9 mouse cellular contexts compared by ENCODE assay signal in the genomic region with DNA sequence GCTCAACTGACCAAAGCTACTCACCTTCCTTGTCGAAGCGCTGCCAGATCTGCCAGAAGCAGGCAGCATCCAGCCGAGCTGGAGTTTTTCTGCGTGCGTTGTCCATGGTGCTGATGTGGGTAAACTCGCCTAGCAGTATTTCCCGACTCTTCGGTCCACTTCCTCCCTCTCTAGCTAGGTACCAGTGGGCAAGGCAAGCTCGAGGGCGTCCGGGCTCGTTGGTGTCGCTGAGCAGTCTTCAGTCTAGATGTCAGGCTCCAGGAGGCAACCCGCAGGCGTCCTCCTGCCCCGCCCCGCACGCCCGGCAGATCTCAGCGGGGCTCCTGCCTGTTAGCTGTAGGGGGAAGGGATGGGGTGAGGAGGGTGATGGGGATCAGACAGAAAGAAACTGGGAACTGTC. TPM values are rescaled to one million over a fixed set of nuclear protein-coding genes. Genes with fewer than 3 reads are reported as not detected.
DNase-seq lines count a peak whose midpoint lies in the region; ATAC-seq and TF ChIP-seq lines count a peak whose summit lies in the region.
"Had no signal": no experiment of that assay in that cellular context is flagged by ENCODE, and none has a peak within 500 bp of the region (broad histone marks: within the 10 kb centered on the region; RNA-seq: fewer than 3 reads in every experiment).

TSS of gene Scgn (minus strand) at position 287 of the 400 bp plus-strand sequence.

- peaks cover 56% of the 10 kb centered on the region for H3K27me3 ChIP-seq in heart, embryonic 12.5 days (replicated peaks)
- H3K27me3 ChIP-seq in forebrain, embryonic 14.5 days (replicated peaks; ENCODE audit: control insufficient read depth, insufficient read depth, low read length): peaks cover 24% of the 10 kb centered on the region; the same call in 1 of the 2 replicates
- H3K27me3 ChIP-seq in intestine, embryonic 15.5 days (replicated peaks): peaks cover 11% of the 10 kb centered on the region

- no peak for ATAC-seq in heart, embryonic 12.5 days (ENCODE audit: insufficient number of reproducible peaks, low FRiP score)
- ATAC-seq in forebrain, embryonic 14.5 days: peak; percentile 38; the same call in 1 of the 2 replicates
- peak; percentile 15; the same call in 1 of the 2 replicates for ATAC-seq in intestine, embryonic 15.5 days

- no peaks in the 10 kb centered on the region for H3K9me3 ChIP-seq in heart, embryonic 12.5 days (replicated peaks)
- no peaks in the 10 kb centered on the region for H3K9me3 ChIP-seq in forebrain, embryonic 14.5 days (replicated peaks; ENCODE audit: control insufficient read depth, low read length)
- no peaks in the 10 kb centered on the region for H3K9me3 ChIP-seq in intestine, embryonic 15.5 days

- no peak within 1 kb of the TSS for H3K4me2 ChIP-seq in heart, embryonic 12.5 days
- peak within 1 kb of the TSS; percentile 51 for H3K4me2 ChIP-seq in forebrain, embryonic 14.5 days (ENCODE audit: low read length)
- no peak within 1 kb of the TSS for H3K4me2 ChIP-seq in intestine, embryonic 15.5 days (replicated peaks)

- TF ChIP-seq POLR2A in olfactory bulb, adult 2 months (IDR thresholded peaks at IDR 0.05; ENCODE audit: insufficient read depth, low read depth, low read length): no peak

- no peak within 1 kb of the TSS for H3K4me3 ChIP-seq in heart, embryonic 12.5 days
- peak within 1 kb of the TSS; percentile 14; the same call in 1 of the 2 replicates for H3K4me3 ChIP-seq in forebrain, embryonic 14.5 days (ENCODE audit: low read depth, low read length)
- no peak within 1 kb of the TSS for H3K4me3 ChIP-seq in intestine, embryonic 15.5 days (replicated peaks)
- peak within 1 kb of the TSS; percentile 47 for H3K4me3 ChIP-seq in olfactory bulb, adult 2 months (ENCODE audit: insufficient read depth, low read depth, low read length)

- under 1% methylated on average over 20 of the region's 20 CpGs for WGBS in heart, embryonic 12.5 days
- under 1% methylated on average over 20 of the region's 20 CpGs for WGBS in forebrain, embryonic 14.5 days
- under 1% methylated on average over 20 of the region's 20 CpGs for WGBS in intestine, embryonic 15.5 days
- under 1% methylated on average over 20 of the region's 20 CpGs for WGBS in olfactory bulb, adult 2 months

- H3K4me1 ChIP-seq in heart, embryonic 12.5 days (replicated peaks): 0 out of 2 replicates have a peak, but pooled peaks cover 2% of the 10 kb centered on the region
- peaks cover 9% of the 10 kb centered on the region; the same call in 1 of the 2 replicates for H3K4me1 ChIP-seq in forebrain, embryonic 14.5 days (ENCODE audit: control insufficient read depth, insufficient read depth, low read length)
- H3K4me1 ChIP-seq in intestine, embryonic 15.5 days (replicated peaks): 0 out of 2 replicates have a peak, but pooled peaks cover 5% of the 10 kb centered on the region
- H3K4me1 ChIP-seq in olfactory bulb, adult 2 months (ENCODE audit: control insufficient read depth, insufficient read depth, low read length): peaks cover 9% of the 10 kb centered on the region

- no peaks in the 10 kb centered on the region for H3K36me3 ChIP-seq in heart, embryonic 12.5 days
- H3K36me3 ChIP-seq in forebrain, embryonic 14.5 days (ENCODE audit: control insufficient read depth, insufficient read depth, low read length): no peaks in the 10 kb centered on the region
- no peaks in the 10 kb centered on the region for H3K36me3 ChIP-seq in intestine, embryonic 15.5 days

- peak; percentile 8 to 71 for DNase-seq in heart, adult 18-20 months
- DNase-seq in adrenal gland, adult 18-20 months (ENCODE audit: low spot score in 2 of 2): peak; percentile 37 to 46
- DNase-seq in forebrain, embryonic 14.5 days (ENCODE audit: low spot score): peak; percentile 66
- DNase-seq in lung, adult 18-20 months: peak; percentile 11 to 25
- DNase-seq in yolk sac, embryonic 10.5 days (ENCODE audit: low spot score): peak; percentile 76

- no peak within 1 kb of the TSS for H3K9ac ChIP-seq in heart, embryonic 12.5 days
- H3K9ac ChIP-seq in forebrain, embryonic 14.5 days (ENCODE audit: low read length): 0 out of 2 replicates have a peak within 1 kb of the TSS, but pooled peaks have one; percentile 21
- no peak within 1 kb of the TSS for H3K9ac ChIP-seq in intestine, embryonic 15.5 days

- H3K27ac ChIP-seq in heart, embryonic 12.5 days (ENCODE audit: poor library complexity, severe bottlenecking): no peak within 1 kb of the TSS
- H3K27ac ChIP-seq in forebrain, embryonic 14.5 days (ENCODE audit: low read depth, low read length): no peak within 1 kb of the TSS
- H3K27ac ChIP-seq in intestine, embryonic 15.5 days: no peak within 1 kb of the TSS
- H3K27ac ChIP-seq in olfactory bulb, adult 2 months (ENCODE audit: insufficient read depth, low read depth, low read length): 0 out of 2 replicates have a peak within 1 kb of the TSS, but pooled peaks have one; percentile 12
- H3K27ac ChIP-seq: macrophage had no signal

- TF ChIP-seq CTCF in olfactory bulb, adult 2 months (IDR thresholded peaks at IDR 0.05; ENCODE audit: insufficient read depth, low read depth, low read length): no peak

RNA-seq across cellular contexts. Expression of gene Scgn, which starts in this region (rescaled TPM):
- total RNA-seq in heart, adult 18-20 months (2021): not detected
- polyA plus RNA-seq in heart, embryonic 12.5 days (2016; fragmentation: Nextera tagmentation; extraction: Ambion mirVana): not detected in 2 replicates
- 1 to 10 TPM; 2.6 to 3.3 TPM for total RNA-seq in adrenal gland, adult 18-20 months (2021)
- 4.2 and 5.3 TPM in 2 replicates for polyA plus RNA-seq in forebrain, embryonic 14.5 days (2014; fragmentation: Nextera tagmentation; extraction: Ambion mirVana)
- polyA plus RNA-seq in intestine, embryonic 15.5 days (2015; fragmentation: Nextera tagmentation; extraction: Ambion mirVana): 7.5 and 8.8 TPM in 2 replicates
- not detected in 2 replicates for polyA plus RNA-seq in olfactory bulb, adult 2 months (2012; ENCODE audit: insufficient read depth, insufficient read length, low replicate concordance, missing spikeins)
- polyA plus RNA-seq: macrophage had no signal

Comparison
In these comparisons a context has a peak if more than half of its experiments do, and no peak if none do; other contexts are left out.
1. Peak in DNase-seq in heart, adult 18-20 months; RNA of the gene not detected or under 1 TPM.
2. DNase-seq: peak in every context shown above with its lines; median percentile 76 in yolk sac, embryonic 10.5 days; 66 in forebrain, embryonic 14.5 days; 42 in adrenal gland, adult 18-20 months; 40 in heart, adult 18-20 months; 18 in lung, adult 18-20 months.
3. H3K4me3 ChIP-seq: peak in forebrain, embryonic 14.5 days (single experiment) and olfactory bulb, adult 2 months (single experiment); none in heart, embryonic 12.5 days (single experiment) and intestine, embryonic 15.5 days (single experiment).